Mouse (Mus musculus): Measurements from ENCODE around the gene Mapk12.

GRCm38 (mm10) chr15:89168922-89169321 is 28.4 kb upstream of the Mapk12 start:
- TF ChIP-seq RAD21 (IDR thresholded peaks at IDR 0.05; ENCODE audit: low read depth, low read length) (no peak), CTCF (conservative IDR thresholded peaks at IDR 0.05 in 1 of 2, IDR thresholded peaks at IDR 0.05 in 1 of 2; ENCODE audit: low read depth in 2 of 2, low read length in 2 of 2) (no peak), MXI1 (IDR thresholded peaks at IDR 0.05; ENCODE audit: low read depth, low read length) (no peak), MAX (IDR thresholded peaks at IDR 0.05; ENCODE audit: low read length) (no peak), E2F4 (IDR thresholded peaks at IDR 0.05; ENCODE audit: insufficient replicate concordance, low read depth, low read length) (no peak), JUND (conservative IDR thresholded peaks at IDR 0.05; ENCODE audit: low read depth, low read length) (no peak), HCFC1 (IDR thresholded peaks at IDR 0.05; ENCODE audit: low read depth, low read length) (no peak), EP300 (IDR thresholded peaks at IDR 0.05; ENCODE audit: low read length) (no peak)

Data from CH12.LX (cell line).